Mouse (Mus musculus) embryonic fibroblast, embryonic 13.5 days (primary cell): ENCODE results near the gene L3mbtl3.

Source experiments
- CTCF ChIP-seq: IDR thresholded peaks from 2 replicates; pipeline ENCODE4 v1.5.1; 2011; ENCODE audit warnings: mild to moderate bottlenecking, control low read depth, low read length, moderate library complexity, borderline replicate concordance; ENCODE audit not compliant: insufficient read depth
- POLR2A ChIP-seq: IDR thresholded peaks from 2 replicates; pipeline ENCODE4 v1.6.1; 2011; ENCODE audit warnings: low read depth, mild to moderate bottlenecking, control low read depth, low read length, moderate library complexity

DNA sequence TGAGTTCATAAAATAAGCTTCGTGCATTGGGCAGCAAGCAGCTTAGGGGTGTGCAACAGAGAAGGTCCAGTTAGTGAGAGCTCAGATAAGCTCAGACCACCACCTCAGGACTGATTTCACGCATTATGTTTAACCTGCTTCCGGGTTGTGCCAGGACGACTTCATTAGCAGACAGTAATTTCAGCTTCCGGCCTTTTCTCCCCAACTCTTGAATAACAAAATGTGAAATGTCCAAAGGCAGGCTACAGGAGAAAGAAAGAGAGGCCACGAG is 1.5 kb upstream of the L3mbtl3 start:
- no peak for TF ChIP-seq POLR2A
- TF ChIP-seq CTCF, result no peak
